Mouse (Mus musculus): Measurements from ENCODE around the gene Grwd1. TPM values are rescaled to one million over a fixed set of nuclear protein-coding genes. Genes with fewer than 3 reads are reported as not detected.

Gene Grwd1
- polyA plus RNA-seq, 1 experiment = 1.1 TPM

GRCm38 (mm10) chr7:45869107-45869670 is 38.4 kb upstream of the Grwd1 start:
- Histone ChIP-seq H3K27me3 (ENCODE audit: control insufficient read depth) (peaks cover 72% of the 10 kb centered on the region), H3K4me3 (replicated peaks) (no peak overlapping the region), H3K4me1 (ENCODE audit: control insufficient read depth) (peaks cover 25% of the 10 kb centered on the region), H3K9me3 (ENCODE audit: control insufficient read depth, low read length) (peaks cover 2% of the 10 kb centered on the region; the same call in 1 of the 2 replicates), H3K36me3 (ENCODE audit: control insufficient read depth) (peaks cover 6% of the 10 kb centered on the region)
- TF ChIP-seq GATA1 (IDR thresholded peaks at IDR 0.05; ENCODE audit: low read length) (no peak), TAL1 (IDR thresholded peaks at IDR 0.05; ENCODE audit: low read length) (no peak)

DNA sequence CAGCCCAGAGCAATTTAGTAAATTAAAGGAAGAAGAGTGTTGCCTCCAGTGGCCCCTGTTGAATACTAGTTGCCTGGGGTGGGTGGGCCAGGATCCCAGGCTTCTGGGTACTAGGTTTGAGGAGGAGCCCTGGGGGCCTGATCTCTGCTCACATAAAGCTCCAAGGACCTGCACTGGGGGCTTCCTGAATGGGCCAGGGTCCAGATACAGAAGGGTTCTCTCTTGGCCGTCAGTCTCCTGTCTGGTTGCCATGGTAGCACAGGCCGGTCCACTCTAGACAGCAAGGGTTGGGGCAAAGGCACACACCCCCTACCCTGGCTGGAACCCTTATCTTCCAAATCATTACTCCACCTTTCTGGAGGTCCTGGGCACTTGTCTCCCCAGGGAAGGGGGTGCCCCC is 37.1 kb upstream of the Grwd1 start:
- Histone ChIP-seq H3K27me3 (ENCODE audit: control insufficient read depth) (peaks cover 72% of the 10 kb centered on the region), H3K36me3 (ENCODE audit: control insufficient read depth) (no peaks in the 10 kb centered on the region), H3K4me1 (ENCODE audit: control insufficient read depth) (peaks cover 12% of the 10 kb centered on the region), H3K9me3 (ENCODE audit: control insufficient read depth, low read length) (peaks cover 2% of the 10 kb centered on the region; the same call in 1 of the 2 replicates), H3K4me3 (replicated peaks) (no peak overlapping the region)
- TF ChIP-seq GATA1 (IDR thresholded peaks at IDR 0.05; ENCODE audit: low read length) (no peak), TAL1 (IDR thresholded peaks at IDR 0.05; ENCODE audit: low read length) (no peak)

DNA sequence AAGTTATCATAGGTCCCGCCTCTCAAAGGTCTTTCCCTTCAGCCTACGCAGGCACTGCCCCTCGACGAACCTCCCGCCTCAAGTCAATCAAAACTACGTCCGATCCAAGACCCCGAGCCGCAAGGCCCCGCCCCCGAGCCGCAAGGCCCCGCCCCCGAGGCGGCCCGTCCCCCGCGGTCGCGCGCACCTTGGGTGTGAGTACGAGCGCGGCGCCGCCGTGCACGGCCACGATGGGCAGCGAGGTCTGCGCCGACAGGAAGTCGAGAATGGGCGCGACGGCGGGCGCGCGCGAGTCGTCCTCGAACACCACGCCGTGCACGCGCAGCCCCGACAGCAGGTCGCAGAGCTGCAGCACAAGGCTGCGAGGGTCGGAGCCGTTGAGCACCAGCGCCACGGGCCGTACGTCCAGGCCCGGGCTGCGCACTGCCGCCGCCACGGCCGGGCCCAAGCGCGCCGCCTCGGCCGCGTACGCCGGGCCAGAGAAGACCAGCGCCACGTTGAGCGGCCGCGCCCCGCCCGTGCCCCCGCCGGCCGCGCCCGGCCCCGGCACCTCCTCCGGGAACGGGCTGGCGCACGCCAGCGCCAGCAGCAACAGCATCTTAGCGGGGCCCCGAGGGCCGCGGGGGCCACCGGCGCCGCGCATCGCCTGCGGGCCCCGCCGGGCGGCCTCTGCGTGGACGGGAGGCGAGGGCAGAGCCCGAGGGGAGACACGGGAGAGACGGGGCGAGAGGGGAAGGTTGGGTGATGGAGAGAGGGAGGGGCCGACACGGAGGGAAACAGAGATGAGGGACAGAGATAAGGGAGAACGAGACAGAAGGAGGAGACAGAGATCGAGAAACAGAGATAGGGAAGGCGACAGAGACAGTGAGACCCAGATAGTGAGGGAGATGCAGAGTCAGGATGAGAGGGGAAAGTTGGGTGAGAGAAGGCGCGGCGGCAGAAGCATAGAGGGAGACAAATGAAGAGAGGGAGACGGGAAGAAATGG is 35.5 kb upstream of the Grwd1 start:
- Histone ChIP-seq H3K4me1 (ENCODE audit: control insufficient read depth) (peaks cover 12% of the 10 kb centered on the region), H3K9me3 (ENCODE audit: control insufficient read depth, low read length) (peaks cover 2% of the 10 kb centered on the region; the same call in 1 of the 2 replicates), H3K36me3 (ENCODE audit: control insufficient read depth) (no peaks in the 10 kb centered on the region), H3K27me3 (ENCODE audit: control insufficient read depth) (peaks cover 65% of the 10 kb centered on the region), H3K4me3 (replicated peaks) (peak overlapping the region; percentile 71)
- TF ChIP-seq GATA1 (IDR thresholded peaks at IDR 0.05; ENCODE audit: low read length) (peak; percentile 61; the same call in 1 of the 2 replicates), TAL1 (IDR thresholded peaks at IDR 0.05; ENCODE audit: low read length) (no peak)

DNA sequence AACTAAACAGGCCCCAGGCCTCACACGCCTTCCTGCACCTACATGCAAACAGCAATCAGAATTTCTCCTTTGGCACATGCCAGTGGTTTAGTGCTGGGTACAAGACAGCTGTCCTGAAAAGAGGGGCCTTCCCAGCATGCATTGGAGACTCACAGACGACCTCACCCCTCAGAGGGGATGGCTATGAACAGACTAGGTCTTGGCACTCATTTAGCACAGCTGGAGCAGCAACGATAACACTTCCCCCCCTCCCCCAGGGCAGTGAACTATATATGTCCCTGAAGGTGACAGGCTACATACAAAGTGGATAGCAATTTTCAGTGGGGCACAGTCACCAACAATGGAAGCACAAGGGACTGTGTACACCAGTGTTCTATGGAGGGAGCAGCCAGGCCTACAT is 33.7 kb upstream of the Grwd1 start:
- H3K27me3 ChIP-seq (ENCODE audit: control insufficient read depth) = peaks cover 57% of the 10 kb centered on the region
- H3K4me3 ChIP-seq (replicated peaks) = no peak overlapping the region
- TF ChIP-seq GATA1 (IDR thresholded peaks at IDR 0.05; ENCODE audit: low read length) = no peak
- TF ChIP-seq TAL1 (IDR thresholded peaks at IDR 0.05; ENCODE audit: low read length) = no peak
- H3K9me3 ChIP-seq (ENCODE audit: control insufficient read depth, low read length) = no peaks in the 10 kb centered on the region; the same call in 1 of the 2 replicates
- H3K36me3 ChIP-seq (ENCODE audit: control insufficient read depth) = no peaks in the 10 kb centered on the region
- H3K4me1 ChIP-seq (ENCODE audit: control insufficient read depth) = peaks cover 12% of the 10 kb centered on the region

- Histone ChIP-seq H3K9me3 (ENCODE audit: control insufficient read depth, low read length) (no peaks in the 10 kb centered on the region), H3K4me1 (ENCODE audit: control insufficient read depth) (peaks cover 12% of the 10 kb centered on the region), H3K36me3 (ENCODE audit: control insufficient read depth) (no peaks in the 10 kb centered on the region), H3K27me3 (ENCODE audit: control insufficient read depth) (peaks cover 57% of the 10 kb centered on the region), H3K4me3 (replicated peaks) (no peak overlapping the region)
- TF ChIP-seq GATA1 (IDR thresholded peaks at IDR 0.05; ENCODE audit: low read length) (no peak), TAL1 (IDR thresholded peaks at IDR 0.05; ENCODE audit: low read length) (no peak)
Observed at GRCm38 (mm10) chr7:45862804-45863203, 32.1 kb upstream of the Grwd1 start.

DNA sequence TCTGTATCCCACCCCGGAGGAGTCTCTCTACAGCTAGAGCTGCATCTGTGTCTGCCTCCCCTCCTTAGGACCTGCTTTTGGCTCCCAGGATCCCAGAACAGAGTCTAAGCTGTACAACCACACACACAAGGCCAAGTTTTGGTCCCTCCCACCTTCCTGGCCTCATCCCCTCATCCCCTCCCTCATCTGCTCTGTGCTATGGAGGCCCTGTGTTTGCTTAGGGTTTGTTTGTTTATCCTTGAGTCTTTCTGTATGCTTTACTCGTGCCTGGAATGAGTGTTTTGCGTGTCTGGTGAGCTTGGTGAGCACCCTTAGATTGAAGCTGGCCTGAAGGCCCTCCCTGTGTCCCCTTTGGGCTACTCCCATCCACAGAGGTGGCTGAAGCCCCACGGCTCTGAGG is 28.3 kb upstream of the Grwd1 start:
- no peaks in the 10 kb centered on the region for H3K36me3 ChIP-seq (ENCODE audit: control insufficient read depth)
- peaks cover 62% of the 10 kb centered on the region for H3K27me3 ChIP-seq (ENCODE audit: control insufficient read depth)
- H3K4me1 ChIP-seq (ENCODE audit: control insufficient read depth) = no peaks in the 10 kb centered on the region
- H3K9me3 ChIP-seq (ENCODE audit: control insufficient read depth, low read length) = no peaks in the 10 kb centered on the region
- H3K4me3 ChIP-seq (replicated peaks) = no peak overlapping the region
- TF ChIP-seq GATA1 (IDR thresholded peaks at IDR 0.05; ENCODE audit: low read length) (no peak), TAL1 (IDR thresholded peaks at IDR 0.05; ENCODE audit: low read length) (no peak)

DNA sequence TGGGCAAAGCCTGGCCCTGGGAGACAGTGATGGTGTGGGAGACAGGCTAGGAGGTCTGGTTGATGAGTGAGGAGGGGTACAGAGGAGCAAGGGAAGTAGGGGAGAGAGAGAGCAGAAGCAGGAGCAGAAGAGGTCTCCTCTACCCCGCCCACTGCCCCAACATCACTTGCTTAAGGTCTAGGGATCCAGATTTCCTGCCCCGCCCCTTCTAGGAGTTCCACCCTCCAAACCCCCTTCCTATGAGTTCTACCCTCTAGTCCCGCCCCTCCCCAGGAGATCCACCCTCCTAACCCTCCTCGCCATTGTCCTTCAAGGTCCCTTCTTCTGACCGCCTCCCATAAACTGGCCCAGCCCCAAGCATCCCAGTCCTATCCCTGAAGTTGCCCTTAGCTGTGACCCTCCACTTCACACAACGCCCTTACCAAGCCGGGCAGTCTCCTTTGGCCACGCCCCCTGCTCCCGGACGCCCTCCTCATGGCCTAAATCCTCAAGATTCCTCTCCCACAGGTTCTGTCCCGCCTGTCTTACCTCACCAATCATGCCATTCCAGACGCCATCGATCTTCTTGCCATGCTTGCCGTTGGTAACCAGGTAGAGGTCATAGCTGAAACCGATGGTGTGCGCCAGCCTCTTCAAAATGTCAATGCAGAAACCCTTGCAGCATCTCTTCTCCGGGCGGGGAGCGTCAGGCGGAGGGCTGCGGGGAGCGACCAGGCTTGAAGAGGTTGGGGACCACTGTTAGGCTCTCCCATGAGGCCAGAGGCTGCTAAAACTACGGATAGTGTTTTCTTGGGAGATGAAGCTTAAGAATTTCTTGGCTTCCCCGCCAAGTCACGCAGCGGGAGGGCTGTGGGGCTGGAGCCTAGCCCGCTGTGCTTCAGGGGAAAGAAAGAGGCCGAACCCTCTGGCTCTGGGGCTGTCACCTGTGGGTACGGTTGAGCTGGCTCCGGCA is 26.5 kb upstream of the Grwd1 start:
- Histone ChIP-seq H3K9me3 (ENCODE audit: control insufficient read depth, low read length) (no peaks in the 10 kb centered on the region), H3K4me3 (replicated peaks) (no peak overlapping the region), H3K36me3 (ENCODE audit: control insufficient read depth) (no peaks in the 10 kb centered on the region), H3K4me1 (ENCODE audit: control insufficient read depth) (no peaks in the 10 kb centered on the region), H3K27me3 (ENCODE audit: control insufficient read depth) (peaks cover 60% of the 10 kb centered on the region)
- TF ChIP-seq GATA1 (IDR thresholded peaks at IDR 0.05; ENCODE audit: low read length) (no peak), TAL1 (IDR thresholded peaks at IDR 0.05; ENCODE audit: low read length) (no peak)

DNA sequence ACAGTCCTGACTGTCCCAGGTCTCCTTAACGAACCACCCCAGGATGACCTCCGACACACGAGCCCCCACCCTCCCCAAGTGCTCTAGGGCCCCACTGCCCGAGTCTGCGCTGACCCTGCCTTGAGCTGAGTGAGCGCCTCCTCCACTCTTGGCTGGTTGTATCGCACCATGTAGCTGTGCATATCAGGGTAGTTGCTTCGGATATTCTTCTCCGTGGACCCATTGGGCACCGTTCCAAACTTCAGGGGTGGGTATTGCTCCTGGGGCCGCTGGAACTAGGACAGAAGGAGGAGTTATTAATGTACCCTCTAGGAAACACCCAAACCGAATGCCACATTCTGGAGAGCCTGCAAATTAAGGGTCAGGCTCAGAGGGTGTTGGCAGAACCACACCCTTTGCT is 22.3 kb upstream of the Grwd1 start:
- H3K4me1 ChIP-seq (ENCODE audit: control insufficient read depth) = no peaks in the 10 kb centered on the region
- H3K9me3 ChIP-seq (ENCODE audit: control insufficient read depth, low read length) = no peaks in the 10 kb centered on the region
- TF ChIP-seq GATA1 (IDR thresholded peaks at IDR 0.05; ENCODE audit: low read length) (no peak), TAL1 (IDR thresholded peaks at IDR 0.05; ENCODE audit: low read length) (no peak)
- no peaks in the 10 kb centered on the region for H3K36me3 ChIP-seq (ENCODE audit: control insufficient read depth)
- no peak overlapping the region for H3K4me3 ChIP-seq (replicated peaks)
- H3K27me3 ChIP-seq (ENCODE audit: control insufficient read depth) = peaks cover 43% of the 10 kb centered on the region

Data from erythroblast, embryonic 14.5 days (primary cell).